Mouse (Mus musculus): ENCODE results near the gene Phyhd1. TPM values are rescaled to one million over a fixed set of nuclear protein-coding genes. Genes with fewer than 3 reads are reported as not detected.

Phyhd1 gene
- total RNA-seq, 2 experiments from 2014 or later = 109 to 110 TPM

- no peak for DNase-seq
Observed at GRCm38 (mm10) chr2:30283193-30283592, 17.2 kb downstream of the Phyhd1 start.

- DNase-seq = no peak
Observed at GRCm38 (mm10) chr2:30285004-30285403, 19.0 kb downstream of the Phyhd1 start.

- peak in 1 of 2 experiments; percentile 26 for DNase-seq
Observed at GRCm38 (mm10) chr2:30285416-30286181, 19.6 kb downstream of the Phyhd1 start.

- peak; percentile 96 to 98 for DNase-seq
Observed at GRCm38 (mm10) chr2:30286192-30287026, 20.4 kb downstream of the Phyhd1 start, which contains the start of the genes Dolk and Nup188. Gene Dolk (minus strand): TSS chr2:30286334. Gene Nup188 (plus strand): TSS chr2:30286397.

- no peak for DNase-seq
Observed at GRCm38 (mm10) chr2:30287027-30287373, 21.0 kb downstream of the Phyhd1 start.

DNA sequence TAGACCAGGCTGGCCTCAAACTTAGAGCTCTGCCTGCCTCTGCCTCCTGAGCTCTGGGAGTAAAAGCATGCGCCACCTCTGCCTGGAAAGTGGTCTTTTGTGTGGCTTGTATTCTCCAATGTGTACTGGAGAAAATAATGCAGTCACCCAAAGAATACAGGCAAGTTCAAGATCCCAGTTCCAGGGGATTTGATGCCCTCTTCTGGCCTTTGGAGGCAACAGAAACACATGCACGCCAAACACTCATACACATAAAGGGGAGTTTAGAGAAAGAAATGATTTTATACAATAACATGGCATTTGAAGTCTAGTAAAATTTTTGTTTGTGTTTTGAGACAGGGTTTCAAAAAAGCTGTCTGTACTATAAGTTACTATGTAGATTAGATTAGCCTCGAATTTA lies 33.5 kb downstream of the Phyhd1 start:
- DNase-seq = no peak

- no peak for DNase-seq
Observed at GRCm38 (mm10) chr2:30299966-30300365, 34.0 kb downstream of the Phyhd1 start.

GRCm38 (mm10) chr2:30306087-30306486 lies 40.1 kb downstream of the Phyhd1 start:
- DNase-seq = no peak

DNA sequence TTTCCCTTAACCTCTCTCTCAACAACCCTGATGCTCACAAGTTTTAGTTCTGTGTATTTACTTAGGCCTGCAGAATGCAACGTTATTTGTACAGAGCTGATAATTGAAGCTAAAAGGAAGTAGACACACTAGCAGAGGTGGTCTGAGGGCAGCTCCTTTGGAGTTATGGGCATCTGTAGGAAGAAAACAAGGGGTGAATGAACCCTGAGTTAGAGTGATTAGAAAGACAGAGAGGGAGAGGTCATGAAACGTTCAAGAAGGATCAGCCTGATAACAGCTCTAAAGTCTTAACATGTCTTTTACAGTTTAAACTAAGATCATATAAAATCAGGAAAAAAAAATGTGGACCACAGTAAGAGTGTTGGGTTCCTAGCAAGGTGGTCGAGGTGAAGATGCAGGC lies 43.3 kb downstream of the Phyhd1 start:
- DNase-seq = no peak

DNA sequence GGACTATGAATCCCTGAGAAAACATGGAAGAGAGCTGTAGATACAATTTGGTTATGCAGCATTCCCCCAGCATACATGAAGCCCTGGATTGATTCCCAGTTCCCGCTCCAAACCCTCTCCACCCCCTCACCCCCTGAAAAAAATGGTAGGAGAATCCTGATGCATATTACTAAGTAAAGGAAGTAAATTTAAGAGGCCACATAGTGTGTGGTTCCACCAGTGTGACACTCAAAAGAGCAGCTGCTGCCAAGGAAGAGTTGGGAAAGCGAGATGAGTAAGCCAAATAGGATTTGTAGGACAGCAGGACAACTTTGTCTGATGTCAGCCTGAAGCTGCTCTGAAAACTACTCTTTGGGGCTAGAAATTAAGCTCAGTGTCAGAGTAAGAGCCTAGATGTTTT lies 45.5 kb downstream of the Phyhd1 start:
- no peak for DNase-seq

GRCm38 (mm10) chr2:30316136-30316535 lies 50.1 kb downstream of the Phyhd1 start:
- no peak for DNase-seq

GRCm38 (mm10) chr2:30316955-30317354 lies 51.0 kb downstream of the Phyhd1 start:
- no peak for DNase-seq

GRCm38 (mm10) chr2:30319260-30319659 lies 53.3 kb downstream of the Phyhd1 start:
- no peak for DNase-seq

DNA sequence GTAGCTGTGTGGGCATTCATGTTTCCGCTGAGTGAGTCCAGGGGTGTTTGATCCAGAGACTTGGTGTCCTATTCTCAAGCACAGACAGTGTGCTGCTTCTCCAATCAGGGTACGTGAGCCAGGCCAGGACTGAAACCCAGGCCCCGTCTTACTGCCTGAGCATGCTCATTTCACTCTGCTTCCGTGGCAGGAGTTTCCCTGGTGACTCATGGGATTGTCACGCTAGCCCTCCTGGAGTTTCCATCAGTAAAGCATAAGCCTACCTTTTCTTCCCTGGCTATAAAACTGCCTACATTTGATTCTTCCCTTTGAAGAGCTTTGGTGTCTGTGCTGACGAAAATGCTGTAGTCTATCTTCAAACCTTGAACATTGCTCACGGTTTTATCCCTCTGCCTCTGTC lies 57.1 kb downstream of the Phyhd1 start:
- no peak for DNase-seq

- no peak for DNase-seq
Observed at GRCm38 (mm10) chr2:30325296-30325695, 59.3 kb downstream of the Phyhd1 start.

GRCm38 (mm10) chr2:30327276-30327675 lies 61.3 kb downstream of the Phyhd1 start:
- DNase-seq = no peak

DNA sequence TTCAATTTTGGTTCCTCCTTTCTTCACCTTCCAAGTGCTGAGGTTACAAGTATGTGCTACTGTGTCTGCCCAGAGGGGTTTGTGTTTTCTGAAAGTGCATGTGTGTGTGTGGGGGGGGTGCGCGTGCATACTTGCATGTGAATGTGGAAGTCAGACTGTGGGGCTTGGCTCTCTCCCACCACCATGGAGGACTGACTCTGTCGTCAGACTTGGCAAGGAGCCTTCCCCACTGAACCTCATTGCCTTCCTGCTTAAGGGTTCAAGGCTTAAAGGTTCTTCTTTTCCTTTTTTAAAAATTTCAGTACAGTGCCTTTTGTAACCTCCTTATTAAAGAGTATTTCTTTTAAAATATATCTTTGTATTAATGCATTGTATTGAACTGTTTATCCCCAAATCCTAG lies 62.8 kb downstream of the Phyhd1 start:
- no peak for DNase-seq

Other genes starting within 250 kb of the Phyhd1 start
- gene Wdr34, start 217.3 kb upstream of the Phyhd1 start, total RNA-seq (2021) = 1 to 10 TPM; 6.3 to 6.8 TPM
- gene Set, start 208.8 kb upstream of the Phyhd1 start, total RNA-seq (2021) = 10 to 100 TPM; 94.9 to 98.5 TPM
- gene Pkn3, start 188.5 kb upstream of the Phyhd1 start, total RNA-seq (2021) = 1 to 10 TPM; 7.8 to 9.3 TPM
- gene Zdhhc12, start 172.6 kb upstream of the Phyhd1 start, total RNA-seq (2021) = 1 to 10 TPM; 2.8 to 3.9 TPM
- 10 to 100 TPM; 21.8 to 23.5 TPM for gene Zer1, start 141.6 kb upstream of the Phyhd1 start, total RNA-seq (2021)
- 10 to 100 TPM; 17.4 to 18.6 TPM for gene Tbc1d13, start 132.5 kb upstream of the Phyhd1 start, total RNA-seq (2021)
- gene Endog, start 94.7 kb upstream of the Phyhd1 start, total RNA-seq (2021) = 10 to 100 TPM; 89.0 to 98.3 TPM
- gene Spout1, start 87.7 kb upstream of the Phyhd1 start, total RNA-seq (2021) = 1 to 10 TPM; 4.8 to 6.4 TPM
- gene Kyat1, start 60.4 kb upstream of the Phyhd1 start, total RNA-seq (2021) = 10 to 100 TPM; 36.0 to 36.5 TPM
- 10 to 100 TPM; 77.9 to 86.5 TPM for gene Lrrc8a, start 28.5 kb upstream of the Phyhd1 start, total RNA-seq (2021)
- gene Gm28035, start 25.6 kb upstream of the Phyhd1 start, total RNA-seq (2021) = 1 to 10 TPM; 3.4 to 3.6 TPM
- not detected for gene Gm28038, start 14.8 kb downstream of the Phyhd1 start, total RNA-seq (2021)
- gene Dolk, start 20.1 kb downstream of the Phyhd1 start, total RNA-seq (2021) = 10 to 100 TPM; 23.4 to 25.5 TPM
- 10 to 100 TPM; 19.5 to 20.7 TPM for gene Nup188, start 20.2 kb downstream of the Phyhd1 start, total RNA-seq (2021)
- gene Sh3glb2, start 93.1 kb downstream of the Phyhd1 start, total RNA-seq (2021) = 10 to 100 TPM; 34.6 to 42.9 TPM
- 10 to 100 TPM; 83.0 to 85.6 TPM for gene Miga2, start 98.0 kb downstream of the Phyhd1 start, total RNA-seq (2021)
- 1 to 10 TPM; 6.4 to 7.8 TPM for gene Dolpp1, start 126.1 kb downstream of the Phyhd1 start, total RNA-seq (2021)
- gene Crat, start 149.6 kb downstream of the Phyhd1 start, total RNA-seq (2021) = 100 to 1,000 TPM; 507 to 509 TPM
- 10 to 100 TPM; 81.6 to 96.7 TPM for gene Ptpa, start 149.8 kb downstream of the Phyhd1 start, total RNA-seq (2021)
- gene Ier5l, start 208.0 kb downstream of the Phyhd1 start, total RNA-seq (2021) = 1 to 10 TPM; 2.6 to 3.2 TPM